Mouse (Mus musculus): ENCODE measurements around the gene Pom121.

- TF ChIP-seq POLR2A (IDR thresholded peaks at IDR 0.05; ENCODE audit: low read depth, low read length), result no peak
- no peak for TF ChIP-seq CTCF (IDR thresholded peaks at IDR 0.05; ENCODE audit: extremely low read depth, insufficient read depth, insufficient read length, insufficient replicate concordance)
Measured at GRCm38 (mm10) chr5:135347511-135348011, 46.8 kb downstream of the Pom121 start.
